Mouse (Mus musculus): ENCODE measurements around the gene Tex33. TPM values are rescaled to one million over a fixed set of nuclear protein-coding genes. Genes with fewer than 3 reads are reported as not detected.

Tex33 gene
- polyA plus RNA-seq (2014; fragmentation: Illumina TruSeq; extraction: RNeasy Lipid Tissue Mini Kit (QIAGEN cat#74804); ENCODE audit: low read depth, low replicate concordance), result 9.8 TPM

GRCm38 (mm10) chr15:78395478-78395962 is at the start of gene Tex33:
TSS of gene Tex33 (minus strand) at chr15:78395912.

GRCm38 (mm10) chr15:78428391-78429138 is 32.9 kb upstream of the Tex33 start, which contains the start of gene Kctd17:
TSS of gene Kctd17 (plus strand) at chr15:78428564.

GRCm38 (mm10) chr15:78406293-78406934 is 10.7 kb upstream of the Tex33 start, which contains the start of gene Mpst:
TSS of gene Mpst (plus strand) at chr15:78406416.

GRCm38 (mm10) chr15:78405517-78406211 is 10.0 kb upstream of the Tex33 start, which contains the start of gene Tst:
TSS of gene Tst (minus strand) at chr15:78405907.

Other genes with a start within 250 kb of the Tex33 start
- 28.9 TPM for gene Ift27, start 221.8 kb downstream of the Tex33 start, polyA plus RNA-seq (2014; fragmentation: Illumina TruSeq; extraction: RNeasy Lipid Tissue Mini Kit (QIAGEN cat#74804); ENCODE audit: low read depth, low replicate concordance)
- gene Pvalb, start 189.5 kb downstream of the Tex33 start, polyA plus RNA-seq (2014; fragmentation: Illumina TruSeq; extraction: RNeasy Lipid Tissue Mini Kit (QIAGEN cat#74804); ENCODE audit: low read depth, low replicate concordance), result 0.45 TPM
- gene Ncf4, start 151.1 kb downstream of the Tex33 start, polyA plus RNA-seq (2014; fragmentation: Illumina TruSeq; extraction: RNeasy Lipid Tissue Mini Kit (QIAGEN cat#74804); ENCODE audit: low read depth, low replicate concordance), result 9.2 TPM
- 5.3 TPM for gene Csf2rb2, start 90.2 kb downstream of the Tex33 start, polyA plus RNA-seq (2014; fragmentation: Illumina TruSeq; extraction: RNeasy Lipid Tissue Mini Kit (QIAGEN cat#74804); ENCODE audit: low read depth, low replicate concordance)
- 14.8 TPM for gene Csf2rb, start 70.2 kb downstream of the Tex33 start, polyA plus RNA-seq (2014; fragmentation: Illumina TruSeq; extraction: RNeasy Lipid Tissue Mini Kit (QIAGEN cat#74804); ENCODE audit: low read depth, low replicate concordance)
- gene Tst, start 10.0 kb upstream of the Tex33 start, polyA plus RNA-seq (2014; fragmentation: Illumina TruSeq; extraction: RNeasy Lipid Tissue Mini Kit (QIAGEN cat#74804); ENCODE audit: low read depth, low replicate concordance), result 51.7 TPM
- gene Mpst, start 10.5 kb upstream of the Tex33 start, polyA plus RNA-seq (2014; fragmentation: Illumina TruSeq; extraction: RNeasy Lipid Tissue Mini Kit (QIAGEN cat#74804); ENCODE audit: low read depth, low replicate concordance), result 50.4 TPM
- 127 TPM for gene Kctd17, start 32.7 kb upstream of the Tex33 start, polyA plus RNA-seq (2014; fragmentation: Illumina TruSeq; extraction: RNeasy Lipid Tissue Mini Kit (QIAGEN cat#74804); ENCODE audit: low read depth, low replicate concordance)
- 0.45 TPM for gene Tmprss6, start 72.7 kb upstream of the Tex33 start, polyA plus RNA-seq (2014; fragmentation: Illumina TruSeq; extraction: RNeasy Lipid Tissue Mini Kit (QIAGEN cat#74804); ENCODE audit: low read depth, low replicate concordance)
- gene Il2rb, start 99.4 kb upstream of the Tex33 start, polyA plus RNA-seq (2014; fragmentation: Illumina TruSeq; extraction: RNeasy Lipid Tissue Mini Kit (QIAGEN cat#74804); ENCODE audit: low read depth, low replicate concordance), result 2.5 TPM
- 14.7 TPM for gene C1qtnf6, start 135.5 kb upstream of the Tex33 start, polyA plus RNA-seq (2014; fragmentation: Illumina TruSeq; extraction: RNeasy Lipid Tissue Mini Kit (QIAGEN cat#74804); ENCODE audit: low read depth, low replicate concordance)
- not detected for gene Sstr3, start 148.8 kb upstream of the Tex33 start, polyA plus RNA-seq (2014; fragmentation: Illumina TruSeq; extraction: RNeasy Lipid Tissue Mini Kit (QIAGEN cat#74804); ENCODE audit: low read depth, low replicate concordance)
- gene Rac2, start 176.9 kb upstream of the Tex33 start, polyA plus RNA-seq (2014; fragmentation: Illumina TruSeq; extraction: RNeasy Lipid Tissue Mini Kit (QIAGEN cat#74804); ENCODE audit: low read depth, low replicate concordance), result 9.9 TPM
- 28.4 TPM for gene Cyth4, start 201.1 kb upstream of the Tex33 start, polyA plus RNA-seq (2014; fragmentation: Illumina TruSeq; extraction: RNeasy Lipid Tissue Mini Kit (QIAGEN cat#74804); ENCODE audit: low read depth, low replicate concordance)